Mouse (Mus musculus): ENCODE data around the gene Zfr.
"Not testable (repeated sequence)": the region's sequence is repeated elsewhere in the genome, so short reads cannot be mapped to it uniquely, and the experiment has no call there.

Zfr gene

DNA sequence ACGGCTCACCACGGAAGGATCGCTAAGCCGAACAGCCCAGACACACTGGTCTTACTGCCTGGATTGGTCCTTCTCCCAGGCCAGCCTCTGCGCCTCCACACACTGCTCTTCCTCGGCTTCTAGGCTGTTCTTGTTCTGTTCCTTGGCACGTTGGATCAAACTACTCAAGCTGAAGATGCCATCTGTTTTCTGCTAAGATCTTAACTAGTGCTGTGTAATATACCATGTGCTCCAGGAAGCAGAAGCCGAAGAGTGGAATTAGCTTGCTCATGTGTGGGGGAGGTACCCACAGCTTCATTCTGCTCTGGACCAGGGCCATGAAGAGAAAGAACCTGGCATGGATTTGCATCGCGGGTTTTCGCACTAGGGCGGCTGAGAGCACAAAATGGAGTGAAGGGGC lies 11.2 kb upstream of the Zfr start:
- DNase-seq (ENCODE audit: low spot score in 2 of 2) = peak; percentile 71 to 74

DNA sequence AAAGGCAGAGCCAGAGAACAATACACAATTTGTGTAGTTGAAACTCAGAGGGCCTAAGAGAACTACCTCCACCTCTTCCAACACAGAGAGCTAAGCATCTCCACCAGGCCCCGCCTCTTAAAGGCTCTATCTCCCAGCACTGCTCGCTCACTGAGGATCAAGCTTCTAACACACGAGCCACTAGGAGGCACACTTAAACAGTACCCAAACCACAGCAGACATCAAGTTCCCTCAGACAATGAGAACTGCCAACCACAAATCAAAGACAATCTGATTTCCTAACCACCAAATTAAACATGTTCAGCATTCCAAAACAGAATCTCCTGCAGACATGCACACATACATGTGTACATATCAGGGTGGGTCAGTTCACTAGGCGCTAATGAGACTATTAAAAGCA lies 9.4 kb upstream of the Zfr start:
- DNase-seq (ENCODE audit: low spot score in 2 of 2) = no peak

- DNase-seq (ENCODE audit: low spot score in 2 of 2) = not testable (repeated sequence)
Observed at GRCm38 (mm10) chr15:12108922-12109321, 8.7 kb upstream of the Zfr start.

DNA sequence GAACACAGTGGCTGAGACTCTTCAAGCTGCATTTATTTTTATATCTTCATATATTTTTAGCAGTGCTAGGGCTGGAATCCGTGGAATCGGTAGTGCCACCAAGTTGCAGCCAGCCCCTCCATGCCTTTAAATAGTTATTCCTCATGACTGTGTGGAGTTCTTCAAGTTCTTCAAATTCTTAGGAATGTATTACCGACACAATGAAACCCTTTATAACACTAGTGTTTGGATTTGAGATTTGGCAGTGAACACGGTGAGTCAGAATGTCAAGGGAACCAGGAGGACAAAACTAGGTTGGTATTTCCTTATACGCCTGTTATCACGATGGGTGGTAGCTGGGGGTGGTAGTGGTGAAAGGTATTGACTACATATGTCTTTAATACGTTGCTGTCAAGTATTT lies 6.4 kb upstream of the Zfr start:
- no peak for DNase-seq (ENCODE audit: low spot score in 2 of 2)

- DNase-seq (ENCODE audit: low spot score in 2 of 2) = peak; percentile 43 to 54
Observed at GRCm38 (mm10) chr15:12113411-12113810, 4.2 kb upstream of the Zfr start.

DNA sequence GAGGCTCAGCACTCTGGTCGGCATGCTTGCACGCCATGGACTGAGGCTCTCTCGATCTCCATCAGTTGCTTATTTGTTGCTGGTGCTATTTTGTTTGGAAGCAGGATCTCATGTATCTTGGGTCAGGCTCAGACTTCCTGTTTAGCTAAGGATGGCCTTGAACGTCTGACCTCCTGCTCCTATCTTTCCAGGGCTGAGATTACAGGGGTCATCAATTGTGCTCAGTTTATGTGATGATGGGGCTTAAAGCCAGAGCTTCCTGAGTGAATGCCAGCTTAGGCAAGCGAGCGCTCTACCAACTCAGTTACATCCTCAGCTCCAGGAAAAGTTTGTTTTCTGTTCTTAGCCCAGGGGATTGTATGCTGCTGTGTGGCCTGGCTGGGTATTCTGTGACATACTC lies 3.1 kb upstream of the Zfr start:
- no peak for DNase-seq (ENCODE audit: low spot score in 2 of 2)

- no peak for DNase-seq (ENCODE audit: low spot score in 2 of 2)
Observed at GRCm38 (mm10) chr15:12115722-12116230, 1.9 kb upstream of the Zfr start.

GRCm38 (mm10) chr15:12118093-12118431 lies 431 bp downstream of the Zfr start:
- no peak for DNase-seq (ENCODE audit: low spot score in 2 of 2)

GRCm38 (mm10) chr15:12118432-12119128 lies 949 bp downstream of the Zfr start:
- peak in 1 of 2 experiments; percentile 26 for DNase-seq (ENCODE audit: low spot score in 2 of 2)

DNA sequence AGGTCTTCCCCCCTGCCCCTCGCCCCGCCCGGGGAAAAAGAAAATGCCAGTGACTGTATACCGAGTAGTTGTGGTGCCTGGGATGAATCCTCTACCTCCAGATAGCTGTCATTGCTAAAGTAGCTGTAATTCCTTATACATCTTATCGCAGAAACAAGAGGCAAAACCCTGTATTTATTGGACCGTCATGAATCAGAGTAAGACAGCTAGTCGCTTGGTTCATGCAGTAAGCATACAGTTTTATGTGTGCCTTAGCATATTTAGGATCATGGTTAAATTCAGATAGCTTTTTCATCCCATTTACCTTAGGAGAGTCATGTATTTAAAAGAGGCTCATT lies 1.5 kb downstream of the Zfr start:
- no peak for DNase-seq (ENCODE audit: low spot score in 2 of 2)

DNA sequence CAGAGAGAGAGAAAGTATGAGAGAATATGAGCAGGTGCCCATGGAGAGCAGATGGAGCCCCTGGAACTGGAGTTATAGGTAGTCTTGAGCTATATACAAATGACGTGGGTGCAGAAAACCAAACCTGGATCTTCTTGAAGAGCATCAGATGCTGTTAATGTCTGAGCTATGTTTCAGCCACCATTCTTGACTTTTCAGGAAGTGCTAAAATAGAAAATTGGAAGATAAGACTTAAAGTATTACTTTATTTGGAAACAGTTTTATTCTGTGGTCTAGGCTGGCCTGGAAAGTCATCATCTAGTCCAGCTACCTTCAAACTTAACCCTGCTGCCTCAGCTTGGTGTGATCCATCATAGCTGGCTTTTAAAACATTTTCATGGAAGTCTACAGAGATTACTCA lies 7.3 kb downstream of the Zfr start:
- DNase-seq (ENCODE audit: low spot score in 2 of 2) = no peak

- DNase-seq (ENCODE audit: low spot score in 2 of 2) = not testable (repeated sequence)
Observed at GRCm38 (mm10) chr15:12130871-12131270, 13.2 kb downstream of the Zfr start.

- DNase-seq (ENCODE audit: low spot score in 2 of 2) = no peak
Observed at GRCm38 (mm10) chr15:12134546-12134945, 16.9 kb downstream of the Zfr start.

- no peak for DNase-seq (ENCODE audit: low spot score in 2 of 2)
Observed at GRCm38 (mm10) chr15:12135368-12135767, 17.7 kb downstream of the Zfr start.

DNA sequence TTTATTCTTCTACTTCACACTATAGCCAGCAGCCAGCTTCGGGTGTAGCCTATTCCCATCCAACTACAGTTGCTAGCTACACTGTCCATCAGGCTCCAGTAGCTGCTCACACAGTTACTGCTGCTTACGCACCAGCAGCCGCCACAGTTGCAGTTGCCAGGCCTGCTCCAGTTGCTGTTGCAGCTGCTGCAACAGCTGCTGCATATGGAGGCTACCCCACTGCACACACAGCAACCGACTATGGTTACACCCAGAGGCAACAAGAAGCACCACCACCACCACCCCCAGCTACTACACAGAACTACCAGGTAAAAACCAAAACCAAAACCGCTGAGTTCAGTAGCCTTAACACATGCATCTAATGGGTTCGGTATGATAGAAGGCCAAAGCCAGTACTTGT lies 18.7 kb downstream of the Zfr start:
- DNase-seq (ENCODE audit: low spot score in 2 of 2) = no peak

DNA sequence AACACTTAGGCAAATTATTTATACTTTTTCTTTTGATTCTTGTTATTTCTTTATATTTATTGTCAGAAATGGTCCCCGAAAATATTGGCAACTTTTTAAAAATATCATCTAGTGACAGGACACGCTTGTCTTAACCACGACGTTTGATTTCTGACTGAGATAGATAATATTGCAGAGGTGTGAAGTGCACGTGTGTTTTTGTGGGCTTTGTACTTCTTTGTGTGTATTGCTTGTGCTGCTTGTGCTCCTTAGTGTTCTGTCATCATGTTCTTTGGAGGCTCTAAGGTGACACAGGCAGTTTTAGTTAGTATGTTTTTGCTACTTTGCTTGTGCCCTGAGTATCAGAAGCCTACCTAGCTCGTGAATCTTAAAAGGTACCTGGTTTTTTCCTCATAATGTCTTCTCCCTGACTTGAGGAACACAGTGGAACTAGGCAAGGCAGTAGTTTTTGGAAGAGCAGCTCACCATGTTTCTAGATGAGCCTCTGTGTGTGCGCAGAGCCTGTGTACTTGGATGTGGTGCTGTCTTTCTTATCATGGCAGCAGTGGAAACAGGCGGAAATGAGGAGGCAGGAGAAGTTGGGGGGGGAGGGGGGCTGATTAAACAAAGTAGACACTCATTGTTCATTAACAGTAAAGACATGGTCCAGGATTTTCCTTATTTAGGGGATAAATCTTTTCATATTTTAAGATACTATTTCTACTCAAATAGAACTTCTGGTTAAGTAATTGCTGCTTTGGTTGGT lies 23.5 kb downstream of the Zfr start:
- DNase-seq (ENCODE audit: low spot score in 2 of 2) = no peak

DNA sequence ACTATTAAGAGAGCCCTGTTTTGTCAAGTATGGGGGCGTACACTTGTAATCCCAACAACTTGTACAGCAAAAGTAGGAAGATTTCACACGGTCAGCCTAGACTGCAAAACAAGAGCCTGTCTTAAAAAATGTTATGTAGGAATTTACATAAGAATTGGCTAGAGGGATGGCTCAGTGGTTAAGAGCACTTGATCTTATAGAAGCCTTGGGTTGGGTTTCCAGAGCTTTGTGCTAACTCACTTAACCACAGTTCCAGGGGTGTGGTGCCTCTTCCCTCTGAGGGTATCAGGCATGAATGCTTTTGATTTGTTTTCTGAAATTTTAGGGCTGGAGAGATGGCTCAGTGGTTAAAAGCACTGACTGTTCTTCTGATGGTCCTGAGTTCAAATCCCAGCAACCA lies 29.8 kb downstream of the Zfr start:
- no peak for DNase-seq (ENCODE audit: low spot score in 2 of 2)

- DNase-seq (ENCODE audit: low spot score in 2 of 2) = peak; percentile 65 to 67
Observed at GRCm38 (mm10) chr15:12149501-12149900, 31.9 kb downstream of the Zfr start.

GRCm38 (mm10) chr15:12153747-12154146 lies 36.1 kb downstream of the Zfr start:
- peak; percentile 65 to 71 for DNase-seq (ENCODE audit: low spot score in 2 of 2)

- no peak for DNase-seq (ENCODE audit: low spot score in 2 of 2)
Observed at GRCm38 (mm10) chr15:12178126-12178525, 60.5 kb downstream of the Zfr start.

DNA sequence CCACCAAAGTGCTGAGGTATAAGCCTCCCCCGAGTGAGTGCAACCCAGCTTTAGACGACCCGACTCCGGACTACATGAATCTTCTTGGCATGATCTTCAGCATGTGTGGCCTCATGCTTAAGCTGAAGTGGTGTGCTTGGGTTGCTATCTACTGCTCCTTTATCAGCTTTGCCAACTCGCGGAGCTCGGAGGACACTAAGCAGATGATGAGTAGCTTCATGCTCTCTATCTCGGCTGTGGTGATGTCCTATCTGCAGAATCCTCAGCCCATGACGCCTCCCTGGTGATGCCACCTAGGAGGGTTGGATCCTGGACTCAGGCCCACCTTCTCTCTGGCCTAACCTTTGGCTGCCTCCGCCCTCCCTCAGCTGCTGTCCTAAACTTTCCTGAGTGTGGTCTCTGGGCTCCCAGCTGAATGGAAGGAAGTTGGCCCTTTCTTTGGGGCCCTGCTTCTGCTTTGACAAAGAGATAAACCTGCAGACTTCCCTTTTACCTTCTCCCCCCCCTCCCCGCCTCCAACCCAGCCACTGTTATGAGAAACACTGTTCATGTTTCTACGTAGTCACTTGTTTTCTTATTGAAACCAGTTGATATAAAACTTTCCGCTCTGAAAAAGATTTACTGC lies 63.7 kb downstream of the Zfr start:
- not testable (repeated sequence) for DNase-seq (ENCODE audit: low spot score in 2 of 2)

GRCm38 (mm10) chr15:12193880-12194816 lies 76.5 kb downstream of the Zfr start:
- DNase-seq (ENCODE audit: low spot score in 2 of 2) = no peak
